Mouse (Mus musculus): ENCODE results near the gene Dlk2. TPM values are rescaled to one million over a fixed set of nuclear protein-coding genes. Genes with fewer than 3 reads are reported as not detected.

Dlk2 gene
- polyA plus RNA-seq, 1 experiment from 2014 or later = 0.11 TPM

DNA sequence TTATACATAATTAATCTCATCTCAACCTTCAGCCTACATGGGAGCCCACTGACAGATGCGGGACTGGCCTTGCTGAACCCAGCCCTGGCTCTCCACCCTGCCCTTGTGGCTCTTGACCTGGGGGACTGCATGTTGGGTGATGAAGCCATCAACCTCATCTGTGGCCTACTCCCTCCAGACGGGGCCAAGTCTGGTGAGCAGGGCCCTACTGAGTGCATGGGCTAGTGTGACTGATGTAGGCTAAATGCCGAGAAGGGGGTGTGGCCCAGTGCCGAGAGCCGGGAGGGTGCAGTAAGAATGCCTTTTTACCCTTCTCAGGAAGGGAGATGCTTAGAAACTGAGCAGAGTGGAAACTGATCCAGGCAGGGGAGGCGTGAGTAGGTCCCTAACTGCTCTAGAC lies 42.1 kb upstream of the Dlk2 start:
- no peak for DNase-seq (ENCODE audit: low spot score)
- H3K27ac ChIP-seq (ENCODE audit: low read depth, low read length) = no peak overlapping the region
- peaks cover 17% of the 10 kb centered on the region for H3K27me3 ChIP-seq (replicated peaks; ENCODE audit: control insufficient read depth, insufficient read depth, low read length)
- H3K4me1 ChIP-seq (replicated peaks; ENCODE audit: control insufficient read depth, insufficient read depth, low read length) = peaks cover 17% of the 10 kb centered on the region
- H3K9me3 ChIP-seq (ENCODE audit: control insufficient read depth, low read length) = no peaks in the 10 kb centered on the region
- no peak for ATAC-seq (replicated peaks; ENCODE audit: low FRiP score)
- no peak overlapping the region for H3K9ac ChIP-seq (ENCODE audit: low read depth, low read length)
- peaks cover 41% of the 10 kb centered on the region for H3K36me3 ChIP-seq (ENCODE audit: control insufficient read depth, insufficient read depth, low read length)
- H3K4me2 ChIP-seq = no peak overlapping the region
- WGBS = 38% methylated on average over 6 of the region's 6 CpGs
- H3K4me3 ChIP-seq (ENCODE audit: low read depth, low read length) = no peak overlapping the region

DNA sequence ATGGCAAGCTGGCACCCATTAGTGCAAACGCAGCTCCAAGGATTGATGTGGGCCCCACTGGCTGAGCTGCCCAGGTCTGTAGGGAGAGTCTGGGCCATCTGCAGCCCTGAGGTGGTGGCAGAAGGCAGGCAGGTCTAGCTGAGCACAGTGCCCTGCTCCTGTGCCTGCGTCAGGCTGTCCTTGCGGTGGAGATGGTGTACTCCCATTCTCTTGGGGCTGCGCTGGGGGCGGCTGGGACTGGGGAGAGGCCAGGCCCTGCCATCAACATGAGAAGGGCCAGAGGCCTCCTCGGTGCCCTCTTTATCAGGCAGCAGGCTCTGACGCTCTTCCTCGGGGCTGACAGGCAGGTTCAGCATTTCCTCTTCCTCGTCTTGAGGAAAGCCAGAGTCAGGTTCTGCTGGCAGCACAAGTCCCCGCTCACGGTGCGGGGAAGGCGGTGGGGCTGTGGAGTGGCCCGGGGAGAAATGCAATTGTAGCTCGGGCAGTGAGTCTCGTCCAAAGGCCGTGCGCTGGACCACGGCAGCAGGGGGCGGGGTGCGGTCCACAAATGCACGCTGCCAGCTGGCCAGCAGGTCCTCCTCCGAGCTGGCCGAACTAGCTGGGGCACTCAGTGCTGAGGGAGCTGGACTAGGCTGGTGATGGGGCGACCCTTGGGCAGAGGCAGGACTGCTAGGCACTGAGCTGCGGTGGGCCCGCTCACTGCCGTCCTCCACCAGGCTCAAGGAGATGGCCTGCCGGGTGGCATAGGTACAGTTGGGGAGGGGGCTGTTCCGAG lies 38.8 kb upstream of the Dlk2 start:
- DNase-seq (ENCODE audit: low spot score) = no peak
- H3K27me3 ChIP-seq (replicated peaks; ENCODE audit: control insufficient read depth, insufficient read depth, low read length) = peaks cover 17% of the 10 kb centered on the region
- no peaks in the 10 kb centered on the region for H3K9me3 ChIP-seq (ENCODE audit: control insufficient read depth, low read length)
- no peak overlapping the region for H3K9ac ChIP-seq (ENCODE audit: low read depth, low read length)
- H3K4me1 ChIP-seq (replicated peaks; ENCODE audit: control insufficient read depth, insufficient read depth, low read length) = peaks cover 11% of the 10 kb centered on the region
- peaks cover 40% of the 10 kb centered on the region for H3K36me3 ChIP-seq (ENCODE audit: control insufficient read depth, insufficient read depth, low read length)
- ATAC-seq (replicated peaks; ENCODE audit: low FRiP score) = no peak
- WGBS = 78% methylated on average over 30 of the region's 30 CpGs
- no peak overlapping the region for H3K4me3 ChIP-seq (ENCODE audit: low read depth, low read length)
- H3K4me2 ChIP-seq = no peak overlapping the region
- no peak overlapping the region for H3K27ac ChIP-seq (ENCODE audit: low read depth, low read length)

DNA sequence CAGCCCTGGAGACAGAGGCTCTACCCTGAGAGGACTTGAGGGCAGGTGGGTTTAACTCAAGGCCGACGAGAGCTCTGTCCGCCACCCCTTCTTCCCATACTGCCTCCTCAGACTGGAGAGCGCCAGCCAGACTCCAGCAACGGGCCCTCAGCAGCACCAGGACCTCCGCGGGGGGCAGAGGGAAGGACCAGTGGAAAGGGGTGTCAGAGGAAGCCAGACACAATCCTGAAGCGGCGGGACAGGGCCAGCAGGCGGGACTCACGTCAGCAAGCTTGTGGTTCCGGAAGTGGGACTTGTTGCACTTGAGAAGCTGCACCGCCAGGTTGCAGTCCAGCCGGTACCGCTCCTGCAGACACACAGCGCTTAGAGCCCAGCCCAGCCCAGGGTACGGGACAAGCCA lies 37.5 kb upstream of the Dlk2 start:
- DNase-seq (ENCODE audit: low spot score) (no peak), ATAC-seq (replicated peaks; ENCODE audit: low FRiP score) (no peak)
- H3K36me3 ChIP-seq (ENCODE audit: control insufficient read depth, insufficient read depth, low read length) = peaks cover 47% of the 10 kb centered on the region
- 90% methylated on average over 17 of the region's 17 CpGs for WGBS
- no peaks in the 10 kb centered on the region for H3K9me3 ChIP-seq (ENCODE audit: control insufficient read depth, low read length)
- H3K9ac ChIP-seq (ENCODE audit: low read depth, low read length) = no peak overlapping the region
- H3K27me3 ChIP-seq (replicated peaks; ENCODE audit: control insufficient read depth, insufficient read depth, low read length) = peaks cover 8% of the 10 kb centered on the region
- H3K27ac ChIP-seq (ENCODE audit: low read depth, low read length) = no peak overlapping the region
- H3K4me1 ChIP-seq (replicated peaks; ENCODE audit: control insufficient read depth, insufficient read depth, low read length) = peaks cover 5% of the 10 kb centered on the region; the same call in 1 of the 2 replicates
- H3K4me2 ChIP-seq = no peak overlapping the region
- H3K4me3 ChIP-seq (ENCODE audit: low read depth, low read length) = no peak overlapping the region

DNA sequence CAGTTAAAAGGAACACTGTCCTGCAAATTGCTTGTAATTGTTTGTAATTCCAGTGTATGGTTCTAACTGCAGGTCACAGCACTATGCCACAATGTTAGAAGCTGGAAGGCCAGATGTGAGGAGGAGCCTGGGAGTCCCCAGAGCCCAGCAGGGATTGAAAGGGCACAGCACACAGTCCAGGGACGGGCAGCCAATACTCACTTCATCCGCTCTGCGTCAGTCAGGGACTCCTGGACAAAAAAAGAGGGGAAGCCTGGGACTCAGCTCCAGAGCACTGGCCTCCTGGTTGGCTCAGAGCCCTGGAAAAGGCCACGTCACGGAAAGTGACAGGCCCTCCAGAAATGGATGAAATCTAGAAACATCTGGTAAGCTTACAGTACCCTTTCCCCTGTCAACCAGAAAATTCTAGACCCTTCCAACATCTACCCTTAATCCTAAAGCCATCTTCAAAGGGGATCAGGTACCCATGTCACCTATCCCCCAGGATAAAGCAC lies 35.0 kb upstream of the Dlk2 start:
- 90% methylated on average over 5 of the region's 5 CpGs for WGBS
- H3K36me3 ChIP-seq (ENCODE audit: control insufficient read depth, insufficient read depth, low read length) = peaks cover 54% of the 10 kb centered on the region
- no peak overlapping the region for H3K4me2 ChIP-seq
- H3K27me3 ChIP-seq (replicated peaks; ENCODE audit: control insufficient read depth, insufficient read depth, low read length) = no peaks in the 10 kb centered on the region
- H3K4me1 ChIP-seq (replicated peaks; ENCODE audit: control insufficient read depth, insufficient read depth, low read length) = peaks cover 5% of the 10 kb centered on the region; the same call in 1 of the 2 replicates
- ATAC-seq (replicated peaks; ENCODE audit: low FRiP score) (no peak), DNase-seq (ENCODE audit: low spot score) (no peak)
- no peak overlapping the region for H3K4me3 ChIP-seq (ENCODE audit: low read depth, low read length)
- H3K9me3 ChIP-seq (ENCODE audit: control insufficient read depth, low read length) = no peaks in the 10 kb centered on the region
- no peak overlapping the region for H3K9ac ChIP-seq (ENCODE audit: low read depth, low read length)
- H3K27ac ChIP-seq (ENCODE audit: low read depth, low read length) = no peak overlapping the region

DNA sequence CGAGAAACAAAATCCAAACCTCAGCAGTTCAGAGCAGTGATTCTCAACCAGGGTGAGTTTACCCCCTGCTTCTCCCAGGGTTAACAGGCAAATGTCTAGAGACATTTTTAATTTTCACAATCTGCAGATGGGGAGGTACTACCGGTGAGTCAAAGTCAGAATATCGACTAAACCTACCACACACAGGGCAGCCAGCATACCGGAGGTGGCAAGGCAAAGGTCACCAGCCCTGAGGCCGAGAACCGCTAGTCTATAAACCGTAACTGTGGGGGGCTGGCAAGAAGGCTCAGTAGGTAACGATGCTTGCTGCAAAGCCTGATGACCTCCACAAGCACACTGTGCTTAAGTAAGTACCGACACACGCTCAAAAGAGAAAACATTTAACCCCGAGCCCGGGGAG lies 31.7 kb upstream of the Dlk2 start:
- Histone ChIP-seq H3K9me3 (ENCODE audit: control insufficient read depth, low read length) (no peaks in the 10 kb centered on the region), H3K27ac (ENCODE audit: low read depth, low read length) (no peak overlapping the region), H3K9ac (ENCODE audit: low read depth, low read length) (no peak overlapping the region), H3K36me3 (ENCODE audit: control insufficient read depth, insufficient read depth, low read length) (peaks cover 40% of the 10 kb centered on the region), H3K27me3 (replicated peaks; ENCODE audit: control insufficient read depth, insufficient read depth, low read length) (no peaks in the 10 kb centered on the region), H3K4me1 (replicated peaks; ENCODE audit: control insufficient read depth, insufficient read depth, low read length) (no peaks in the 10 kb centered on the region), H3K4me3 (ENCODE audit: low read depth, low read length) (no peak overlapping the region), H3K4me2 (no peak overlapping the region)
- DNase-seq (ENCODE audit: low spot score) = no peak
- 87% methylated on average over 12 of the region's 12 CpGs for WGBS
- no peak for ATAC-seq (replicated peaks; ENCODE audit: low FRiP score)

DNA sequence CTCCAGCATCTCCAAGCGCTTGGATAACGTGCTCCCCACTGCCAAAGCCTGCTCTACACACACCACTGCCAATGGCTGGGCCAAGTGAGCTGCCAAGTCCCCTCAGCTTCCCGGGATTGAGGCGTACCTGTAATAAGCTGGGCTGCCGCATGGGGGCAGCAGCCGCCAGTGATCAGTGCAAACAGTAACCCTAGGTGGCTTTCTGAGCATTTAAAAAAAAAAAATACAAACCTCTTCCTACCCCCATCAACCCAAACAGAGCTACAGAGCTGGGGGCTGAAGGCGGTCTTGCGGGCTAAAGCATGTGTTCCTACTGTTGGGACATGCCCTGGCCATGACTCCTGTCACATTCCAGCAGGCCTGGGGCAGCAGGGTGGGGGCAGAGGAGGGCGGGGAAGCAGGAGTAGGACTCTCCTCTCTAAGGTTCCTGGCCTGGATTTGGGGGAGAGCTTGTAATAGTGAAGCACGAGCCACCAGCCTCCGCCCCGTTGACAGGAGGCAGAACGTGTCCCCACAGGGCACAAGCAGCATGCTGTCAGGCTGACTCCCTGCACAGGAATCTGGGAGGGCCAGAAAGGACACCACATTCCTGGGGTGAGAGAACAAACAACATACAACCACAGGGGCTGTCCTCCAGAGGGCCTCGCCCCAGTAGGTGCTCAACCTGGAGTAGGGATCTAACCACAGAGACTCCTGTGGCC lies 31.2 kb upstream of the Dlk2 start:
- Histone ChIP-seq H3K4me3 (ENCODE audit: low read depth, low read length) (no peak overlapping the region), H3K4me2 (no peak overlapping the region), H3K9ac (ENCODE audit: low read depth, low read length) (no peak overlapping the region), H3K27me3 (replicated peaks; ENCODE audit: control insufficient read depth, insufficient read depth, low read length) (no peaks in the 10 kb centered on the region), H3K9me3 (ENCODE audit: control insufficient read depth, low read length) (no peaks in the 10 kb centered on the region), H3K27ac (ENCODE audit: low read depth, low read length) (no peak overlapping the region), H3K4me1 (replicated peaks; ENCODE audit: control insufficient read depth, insufficient read depth, low read length) (no peaks in the 10 kb centered on the region), H3K36me3 (ENCODE audit: control insufficient read depth, insufficient read depth, low read length) (peaks cover 40% of the 10 kb centered on the region)
- ATAC-seq (replicated peaks; ENCODE audit: low FRiP score) (0 out of 2 replicates have a peak, but pooled peaks have one; percentile 22), DNase-seq (ENCODE audit: low spot score) (peak; percentile 78)
- 35% methylated on average over 14 of the region's 14 CpGs for WGBS

DNA sequence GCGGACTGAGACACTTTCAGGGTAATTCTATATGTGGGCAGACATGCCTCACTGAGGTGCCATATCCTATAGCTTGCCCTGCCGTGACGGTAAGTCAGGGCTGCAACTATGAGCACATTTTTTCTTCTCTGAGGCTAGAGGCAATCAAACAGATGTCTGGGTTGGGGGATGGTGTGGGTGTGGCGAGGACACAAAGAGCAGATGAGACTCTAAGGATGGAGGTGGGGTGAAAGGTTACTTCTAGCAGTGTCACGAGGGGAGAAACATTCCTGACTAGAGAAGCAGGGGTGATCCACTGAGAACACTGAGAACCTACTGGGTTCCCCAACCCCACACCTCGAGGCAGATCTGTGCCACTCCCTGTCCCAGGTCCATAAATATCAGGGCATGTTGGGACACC lies 30.2 kb upstream of the Dlk2 start:
- no peaks in the 10 kb centered on the region for H3K9me3 ChIP-seq (ENCODE audit: control insufficient read depth, low read length)
- DNase-seq (ENCODE audit: low spot score) (no peak), ATAC-seq (replicated peaks; ENCODE audit: low FRiP score) (no peak)
- no peak overlapping the region for H3K9ac ChIP-seq (ENCODE audit: low read depth, low read length)
- H3K36me3 ChIP-seq (ENCODE audit: control insufficient read depth, insufficient read depth, low read length) = peaks cover 34% of the 10 kb centered on the region
- H3K4me1 ChIP-seq (replicated peaks; ENCODE audit: control insufficient read depth, insufficient read depth, low read length) = no peaks in the 10 kb centered on the region
- WGBS = 74% methylated on average over 6 of the region's 6 CpGs
- no peak overlapping the region for H3K4me2 ChIP-seq
- H3K27me3 ChIP-seq (replicated peaks; ENCODE audit: control insufficient read depth, insufficient read depth, low read length) = no peaks in the 10 kb centered on the region
- H3K4me3 ChIP-seq (ENCODE audit: low read depth, low read length) = no peak overlapping the region
- H3K27ac ChIP-seq (ENCODE audit: low read depth, low read length) = no peak overlapping the region

DNA sequence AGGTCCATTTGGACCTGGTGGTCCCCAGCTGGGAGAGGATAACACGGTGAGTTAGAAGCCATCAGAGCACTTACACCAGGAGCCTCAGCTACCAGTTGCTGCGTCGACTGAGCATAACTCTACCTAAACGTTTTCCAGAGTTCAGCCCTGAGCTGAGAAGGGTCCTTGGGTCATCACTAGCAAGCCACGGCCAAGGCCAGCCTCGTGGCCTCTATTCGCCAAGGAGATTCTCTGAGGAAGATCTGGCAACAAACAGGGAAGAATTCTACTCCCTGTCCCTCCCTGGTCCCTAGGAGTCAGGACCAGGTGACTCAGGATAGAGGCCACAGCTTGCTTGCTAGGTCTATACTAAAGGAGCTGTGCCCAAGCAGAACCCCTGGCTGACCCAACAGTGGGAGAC lies 29.7 kb upstream of the Dlk2 start:
- no peaks in the 10 kb centered on the region for H3K9me3 ChIP-seq (ENCODE audit: control insufficient read depth, low read length)
- no peak overlapping the region for H3K4me2 ChIP-seq
- ATAC-seq (replicated peaks; ENCODE audit: low FRiP score) = no peak
- H3K4me1 ChIP-seq (replicated peaks; ENCODE audit: control insufficient read depth, insufficient read depth, low read length) = no peaks in the 10 kb centered on the region
- WGBS = 73% methylated on average over 7 of the region's 7 CpGs
- H3K27ac ChIP-seq (ENCODE audit: low read depth, low read length) = no peak overlapping the region
- H3K9ac ChIP-seq (ENCODE audit: low read depth, low read length) = no peak overlapping the region
- peaks cover 29% of the 10 kb centered on the region for H3K36me3 ChIP-seq (ENCODE audit: control insufficient read depth, insufficient read depth, low read length)
- H3K4me3 ChIP-seq (ENCODE audit: low read depth, low read length) = no peak overlapping the region
- DNase-seq (ENCODE audit: low spot score) = no peak
- no peaks in the 10 kb centered on the region for H3K27me3 ChIP-seq (replicated peaks; ENCODE audit: control insufficient read depth, insufficient read depth, low read length)

Data from liver, embryonic 11.5 days (tissue).